In genomic region chr17:56337190-56337589, GRCm38 (mm10) we compare ENCODE assay signal across 9 mouse cellular contexts. TPM values are rescaled to one million over a fixed set of nuclear protein-coding genes. Genes with fewer than 3 reads are reported as not detected.
DNase-seq lines count a peak whose midpoint lies in the region; ATAC-seq lines count a peak whose summit lies in the region.
"Had no signal": no experiment of that assay in that cellular context is flagged by ENCODE, and none has a peak within 500 bp of the region (broad histone marks: within the 10 kb centered on the region; RNA-seq: fewer than 3 reads in every experiment).

No protein-coding gene starts in this region.

- no peaks in the 10 kb centered on the region for H3K4me1 ChIP-seq in midbrain, embryonic 11.5 days (ENCODE audit: control insufficient read depth, insufficient read depth, low read length)
- H3K4me1 ChIP-seq in midbrain, embryonic 13.5 days (replicated peaks), result peaks cover 32% of the 10 kb centered on the region
- peaks cover 39% of the 10 kb centered on the region for H3K4me1 ChIP-seq in heart, embryonic 16.5 days (ENCODE audit: control insufficient read depth, insufficient read depth, low read length)

- H3K9me3 ChIP-seq in midbrain, embryonic 11.5 days (ENCODE audit: control insufficient read depth, low read length), result no peaks in the 10 kb centered on the region
- no peaks in the 10 kb centered on the region for H3K9me3 ChIP-seq in midbrain, embryonic 13.5 days
- H3K9me3 ChIP-seq in heart, embryonic 16.5 days (replicated peaks; ENCODE audit: control insufficient read depth, low read length), result no peaks in the 10 kb centered on the region

- 67% methylated on average over 4 of the region's 4 CpGs for WGBS in midbrain, embryonic 11.5 days
- WGBS in midbrain, embryonic 13.5 days, result 67% methylated on average over 4 of the region's 4 CpGs
- 23% methylated on average over 4 of the region's 4 CpGs for WGBS in heart, embryonic 16.5 days

- no peak overlapping the region for H3K4me2 ChIP-seq in midbrain, embryonic 11.5 days
- H3K4me2 ChIP-seq in midbrain, embryonic 13.5 days (replicated peaks), result no peak overlapping the region
- no peak overlapping the region for H3K4me2 ChIP-seq in heart, embryonic 16.5 days (ENCODE audit: low read depth, low read length)

- peak; percentile 91 for DNase-seq in midbrain, embryonic 11.5 days (ENCODE audit: low spot score, missing footprints)
- peak; percentile 68 for DNase-seq in NIH3T3 (ENCODE audit: low read depth)
- peak; percentile 63 to 73 for DNase-seq in cerebellum, postnatal 36 days
- peak; percentile 51 to 70 for DNase-seq in left cerebral cortex, postnatal 14 days (ENCODE audit: low spot score in 2 of 2)
- DNase-seq in urinary bladder, adult 18-20 months (ENCODE audit: low spot score in 2 of 2), result no peak

- H3K9ac ChIP-seq in midbrain, embryonic 11.5 days (ENCODE audit: low read length), result no peak overlapping the region
- no peak overlapping the region; the same call in 1 of the 2 replicates for H3K9ac ChIP-seq in midbrain, embryonic 13.5 days (replicated peaks)
- H3K9ac ChIP-seq in heart, embryonic 16.5 days (ENCODE audit: low read length), result no peak overlapping the region

- H3K36me3 ChIP-seq in midbrain, embryonic 11.5 days (ENCODE audit: control insufficient read depth, insufficient read depth, low read length), result no peaks in the 10 kb centered on the region
- no peaks in the 10 kb centered on the region; the same call in 1 of the 2 replicates for H3K36me3 ChIP-seq in midbrain, embryonic 13.5 days
- H3K36me3 ChIP-seq in heart, embryonic 16.5 days (ENCODE audit: control insufficient read depth, insufficient read depth), result no peaks in the 10 kb centered on the region

- H3K27ac ChIP-seq in midbrain, embryonic 11.5 days (ENCODE audit: low read depth, low read length), result no peak overlapping the region
- H3K27ac ChIP-seq in midbrain, embryonic 13.5 days, result no peak overlapping the region
- peak overlapping the region; percentile 30; the same call in 1 of the 2 replicates for H3K27ac ChIP-seq in heart, embryonic 16.5 days (ENCODE audit: low read length)
- H3K27ac ChIP-seq: macrophage had no signal

- intact Hi-C loops in left cerebral cortex, postnatal 14 days (cut with DNase I), result no loop called here

- H3K27me3 ChIP-seq in midbrain, embryonic 11.5 days (ENCODE audit: control insufficient read depth, insufficient read depth, low read length), result no peaks in the 10 kb centered on the region
- no peaks in the 10 kb centered on the region for H3K27me3 ChIP-seq in midbrain, embryonic 13.5 days
- no peaks in the 10 kb centered on the region for H3K27me3 ChIP-seq in heart, embryonic 16.5 days (ENCODE audit: control insufficient read depth, insufficient read depth, low read length)

- H3K4me3 ChIP-seq in midbrain, embryonic 11.5 days (ENCODE audit: low read depth, low read length), result no peak overlapping the region
- no peak overlapping the region for H3K4me3 ChIP-seq in midbrain, embryonic 13.5 days (replicated peaks)
- no peak overlapping the region for H3K4me3 ChIP-seq in heart, embryonic 16.5 days (ENCODE audit: low read length)

- ATAC-seq in midbrain, embryonic 11.5 days (ENCODE audit: low FRiP score), result peak; percentile 8; the same call in 1 of the 2 replicates
- ATAC-seq in midbrain, embryonic 13.5 days, result no peak
- ATAC-seq in heart, embryonic 16.5 days (replicated peaks; ENCODE audit: extremely low read depth, insufficient read depth, low FRiP score), result peak; percentile 17
- ATAC-seq in monocyte, adult 5-6 weeks (replicated peaks; ENCODE audit: insufficient number of reproducible peaks, low FRiP score, low TSS enrichment, poor library complexity, severe bottlenecking), result peak; percentile 28; the same call in 1 of the 2 replicates

RNA-seq across cellular contexts. Expression of gene Kdm4b, which starts 11.3 kb away (rescaled TPM):
- 33.3 and 39.6 TPM in 2 replicates for polyA plus RNA-seq in midbrain, embryonic 11.5 days (2014; fragmentation: Nextera tagmentation; extraction: Ambion mirVana)
- polyA plus RNA-seq in midbrain, embryonic 13.5 days (2015; fragmentation: Nextera tagmentation; extraction: Ambion mirVana), result 62.1 and 77.3 TPM in 2 replicates
- 23.8 and 33.0 TPM in 2 replicates for polyA plus RNA-seq in heart, embryonic 16.5 days (2015; fragmentation: Nextera tagmentation; extraction: Ambion mirVana)
- 10 to 100 TPM; 75.0 to 87.7 TPM for total RNA-seq in left cerebral cortex, postnatal 14 days (2021)
- total RNA-seq in monocyte, adult 5-6 weeks (2017), result 8.0 to 17.3 TPM (median 10.3 TPM) in 3 replicates

RNA-seq across cellular contexts. Expression of gene Uhrf1, which starts 34.1 kb away (rescaled TPM):
- polyA plus RNA-seq in midbrain, embryonic 11.5 days (2014; fragmentation: Nextera tagmentation; extraction: Ambion mirVana), result 123 and 138 TPM in 2 replicates
- 59.9 and 62.8 TPM in 2 replicates for polyA plus RNA-seq in midbrain, embryonic 13.5 days (2015; fragmentation: Nextera tagmentation; extraction: Ambion mirVana)
- 76.6 and 94.0 TPM in 2 replicates for polyA plus RNA-seq in heart, embryonic 16.5 days (2015; fragmentation: Nextera tagmentation; extraction: Ambion mirVana)
- total RNA-seq in left cerebral cortex, postnatal 14 days (2021), result 1 to 10 TPM; 2.1 to 2.8 TPM
- total RNA-seq in monocyte, adult 5-6 weeks (2017), result 1.2 to 5.9 TPM (median 3.2 TPM) in 3 replicates

RNA-seq across cellular contexts. Expression of gene Arrdc5, which starts 37.1 kb away (rescaled TPM):
- not detected in 2 replicates for polyA plus RNA-seq in midbrain, embryonic 11.5 days (2014; fragmentation: Nextera tagmentation; extraction: Ambion mirVana)
- not detected in 2 replicates for polyA plus RNA-seq in midbrain, embryonic 13.5 days (2015; fragmentation: Nextera tagmentation; extraction: Ambion mirVana)
- polyA plus RNA-seq in heart, embryonic 16.5 days (2015; fragmentation: Nextera tagmentation; extraction: Ambion mirVana), result 0.21 TPM in 1 of 2 replicates, not detected in the other
- total RNA-seq in left cerebral cortex, postnatal 14 days (2021), result not detected
- total RNA-seq in monocyte, adult 5-6 weeks (2017), result not detected in 3 replicates
- polyA plus RNA-seq: macrophage had no signal

RNA-seq across cellular contexts. Expression of gene Plin3, which starts 44.5 kb away (rescaled TPM):
- 27.5 and 34.0 TPM in 2 replicates for polyA plus RNA-seq in midbrain, embryonic 11.5 days (2014; fragmentation: Nextera tagmentation; extraction: Ambion mirVana)
- polyA plus RNA-seq in midbrain, embryonic 13.5 days (2015; fragmentation: Nextera tagmentation; extraction: Ambion mirVana), result 14.8 and 16.7 TPM in 2 replicates
- 79.3 and 89.4 TPM in 2 replicates for polyA plus RNA-seq in heart, embryonic 16.5 days (2015; fragmentation: Nextera tagmentation; extraction: Ambion mirVana)
- 1 to 10 TPM; 4.8 TPM for total RNA-seq in left cerebral cortex, postnatal 14 days (2021)
- total RNA-seq in monocyte, adult 5-6 weeks (2017), result 10.2 to 15.5 TPM (median 13.4 TPM) in 3 replicates

Comparison
In these comparisons a context has a peak if more than half of its experiments do, and no peak if none do; other contexts are left out.
1. DNase-seq: peak in midbrain, embryonic 11.5 days (single experiment), NIH3T3 (single experiment), cerebellum, postnatal 36 days (2 of 2) and left cerebral cortex, postnatal 14 days (2 of 2); none in urinary bladder, adult 18-20 months (0 of 2).